Mouse (Mus musculus) stomach, embryonic 14.5 days (tissue): ENCODE measurements at regions not wholly inside any gene's neighbourhood (a gene's known extent, or its start where the extent isn't known, plus 50 kb on each side); places are given as distances from the start of the nearest gene placed in this dataset.

Source experiments
- ATAC-seq: fragments of 200-750 bp; cut with Nextera tagmentation; 2 replicates; pipeline ENCODE4 v1.8.0; 2017; ENCODE audit warnings: low read depth, moderate TSS enrichment; ENCODE audit not compliant: insufficient number of reproducible peaks, insufficient read depth, low FRiP score
- H3K27ac ChIP-seq: fragments of 300-500 bp; sonication (generic); 2 replicates; pipeline ENCODE4 v1.5.1; 2014; ENCODE audit warnings: mild to moderate bottlenecking, low read length, moderate library complexity, mixed read lengths
- H3K27me3 ChIP-seq: fragments of 300-500 bp; sonication (generic); 2 replicates; pipeline ENCODE4 v1.6.1; 2014; ENCODE audit warnings: low read length, control low read depth, mixed read lengths; ENCODE audit not compliant: control insufficient read depth, insufficient read depth
- H3K36me3 ChIP-seq: fragments of 300-500 bp; sonication (generic); 2 replicates; pipeline ENCODE4 v1.6.1; 2014; ENCODE audit warnings: mild to moderate bottlenecking, control low read depth, low read length, moderate library complexity, mixed read lengths; ENCODE audit not compliant: control insufficient read depth, insufficient read depth
- H3K4me1 ChIP-seq: fragments of 300-500 bp; sonication (generic); 2 replicates; pipeline ENCODE4 v1.6.1; 2014; ENCODE audit warnings: low read length, control low read depth, mixed read lengths; ENCODE audit not compliant: control insufficient read depth, insufficient read depth
- H3K4me2 ChIP-seq: fragments of 300-500 bp; sonication (generic); replicated peaks from 2 replicates; pipeline ENCODE4 v1.6.1; 2014; ENCODE audit warnings: low read depth, low read length, control low read depth
- H3K4me3 ChIP-seq: fragments of 300-500 bp; sonication (generic); 2 replicates; pipeline ENCODE4 v1.5.1; 2014; ENCODE audit warnings: low read depth, low read length, control low read depth
- H3K9ac ChIP-seq: fragments of 300-500 bp; sonication (generic); replicated peaks from 2 replicates; pipeline ENCODE4 v1.6.1; 2014; ENCODE audit warnings: low read depth, mild to moderate bottlenecking, control low read depth, low read length, moderate library complexity, mixed read lengths
- H3K9me3 ChIP-seq: fragments of 300-500 bp; sonication (generic); 2 replicates; pipeline ENCODE4 v1.6.1; 2016; ENCODE audit warnings: low read depth, low read length, control low read depth; ENCODE audit not compliant: control insufficient read depth
- WGBS: fragments of 180-500 bp; shearing (Covaris S2); extraction: QIAGEN DNeasy Blood & Tissue Kit; methylation state at CpG from one replicate; pipeline ENCODE4 v1.1.7; 2014; 5-methylcytosine and 5-hydroxymethylcytosine counted together

GRCm38 (mm10) chr13:100890457-100890856 is 57.2 kb upstream of the Slc30a5 start:
- Histone ChIP-seq H3K4me1 (no peaks in the 10 kb centered on the region), H3K27ac (no peak overlapping the region), H3K27me3 (no peaks in the 10 kb centered on the region), H3K9me3 (no peaks in the 10 kb centered on the region), H3K4me2 (no peak overlapping the region), H3K36me3 (no peaks in the 10 kb centered on the region), H3K4me3 (no peak overlapping the region), H3K9ac (no peak overlapping the region)
- ATAC-seq = no peak
- WGBS = 76% methylated on average over 6 of the region's 6 CpGs

- 82% methylated on average over 5 of the region's 5 CpGs for WGBS
- H3K9ac ChIP-seq = no peak overlapping the region
- no peak for ATAC-seq
- no peaks in the 10 kb centered on the region for H3K36me3 ChIP-seq
- H3K27ac ChIP-seq = no peak overlapping the region
- no peaks in the 10 kb centered on the region for H3K4me1 ChIP-seq
- no peak overlapping the region for H3K4me2 ChIP-seq
- H3K4me3 ChIP-seq = no peak overlapping the region
- no peaks in the 10 kb centered on the region for H3K9me3 ChIP-seq
- H3K27me3 ChIP-seq = no peaks in the 10 kb centered on the region
These were observed 55.3 kb upstream of the Slc30a5 start for GRCm38 (mm10) chr13:100888481-100888880.

GRCm38 (mm10) chr13:100883711-100884110 is 50.5 kb upstream of the Slc30a5 start:
- no peak overlapping the region for H3K27ac ChIP-seq
- no peaks in the 10 kb centered on the region for H3K27me3 ChIP-seq
- H3K4me2 ChIP-seq = no peak overlapping the region
- no peaks in the 10 kb centered on the region for H3K36me3 ChIP-seq
- no peaks in the 10 kb centered on the region for H3K4me1 ChIP-seq
- no peak for ATAC-seq
- H3K4me3 ChIP-seq = no peak overlapping the region
- H3K9me3 ChIP-seq = no peaks in the 10 kb centered on the region
- WGBS = 82% methylated on average over 8 of the region's 8 CpGs
- H3K9ac ChIP-seq = no peak overlapping the region
